Mouse (Mus musculus) liver, embryonic 14.5 days (tissue): ENCODE measurements around the gene Pde8b. TPM values are rescaled to one million over a fixed set of nuclear protein-coding genes. Genes with fewer than 3 reads are reported as not detected.

ENCODE experiments used
- ATAC-seq: fragments of 200-750 bp; cut with Nextera tagmentation; 2 replicates; pipeline ENCODE4 v1.8.0; 2017; ENCODE audit warnings: moderate number of reproducible peaks, mild to moderate bottlenecking, moderate library complexity; ENCODE audit not compliant: insufficient read depth
- DNase-seq, 3 experiments: peaks; one replicate each; pipeline ENCODE4 v3.0.0-alpha.2; 2012 to 2013; ENCODE audit warnings: low read depth in 3 of 3, low spot score in 3 of 3
- H3K27ac ChIP-seq: fragments of 300-500 bp; sonication (generic); 2 replicates; pipeline ENCODE4 v1.5.1; 2014; ENCODE audit warnings: moderate library complexity, mild to moderate bottlenecking, control low read depth, inconsistent platforms
- H3K27me3 ChIP-seq: fragments of 300-500 bp; sonication (generic); 2 replicates; pipeline ENCODE4 v1.6.1; 2014; ENCODE audit warnings: mild to moderate bottlenecking, low read length, moderate library complexity; ENCODE audit not compliant: control insufficient read depth, insufficient read depth
- H3K36me3 ChIP-seq: fragments of 300-500 bp; sonication (generic); replicated peaks from 2 replicates; pipeline ENCODE4 v1.6.1; 2014; ENCODE audit warnings: low read depth; ENCODE audit not compliant: control insufficient read depth, insufficient read depth
- H3K4me1 ChIP-seq, 2 experiments: fragments of 200-500 bp in 1 of 2; fragments of 300-500 bp in 1 of 2; sonication (generic) in 1 of 2; replicated peaks; 2 replicates each; pipeline ENCODE4 v1.6.1; 2012 to 2014; ENCODE audit warnings: antibody characterized with exemption in 1 of 2, inconsistent platforms in 1 of 2, low read length in 1 of 2; ENCODE audit not compliant: control insufficient read depth in 2 of 2, insufficient read depth in 2 of 2
- H3K4me2 ChIP-seq: fragments of 300-500 bp; sonication (generic); 2 replicates; pipeline ENCODE4 v1.6.1; 2014; ENCODE audit warnings: low read depth, mild to moderate bottlenecking, control low read depth, moderate library complexity
- H3K4me3 ChIP-seq, 2 experiments: fragments of 200-500 bp in 1 of 2; fragments of 300-500 bp in 1 of 2; sonication (generic) in 1 of 2; 2 replicates each; pipeline ENCODE4 v1.5.1; 2012 to 2014; ENCODE audit warnings: low read depth in 2 of 2, low read length in 2 of 2, mild to moderate bottlenecking in 2 of 2, control low read depth in 1 of 2, inconsistent platforms in 1 of 2, moderate library complexity in 1 of 2; ENCODE audit not compliant: insufficient read depth in 1 of 2
- H3K9ac ChIP-seq: fragments of 300-500 bp; sonication (generic); replicated peaks from 2 replicates; pipeline ENCODE4 v1.6.1; 2014; ENCODE audit warnings: mild to moderate bottlenecking, control low read depth, moderate library complexity
- H3K9me3 ChIP-seq: fragments of 300-500 bp; sonication (generic); 2 replicates; pipeline ENCODE4 v1.6.1; 2016; ENCODE audit warnings: low read length, mixed read lengths; ENCODE audit not compliant: control insufficient read depth
- CTCF ChIP-seq: IDR thresholded peaks from 2 replicates; pipeline ENCODE4 v1.5.1; 2016; ENCODE audit warnings: antibody characterized with exemption, low read depth, control low read depth
- EP300 ChIP-seq: IDR thresholded peaks from 2 replicates; pipeline ENCODE4 v1.6.1; 2016; ENCODE audit warnings: antibody characterized with exemption, low read depth
- WGBS: fragments of 180-500 bp; shearing (Covaris S2); extraction: QIAGEN DNeasy Blood & Tissue Kit; methylation state at CpG from one replicate; pipeline ENCODE4 v1.1.7; 2014; ENCODE audit not compliant: insufficient replicate concordance; 5-methylcytosine and 5-hydroxymethylcytosine counted together
- polyA plus RNA-seq, 2 experiments: library from polyadenylated mRNA; depleted of rRNA in 1 of 2; stranded (reverse) in 1 of 2; unstranded in 1 of 2; fragments of >200 nt; fragmentation: Nextera tagmentation in 1 of 2; extraction: Ambion mirVana in 1 of 2; gene quantifications; 2 replicates each; pipeline versions ENCODE4 v1.2.1 to v1.2.3; 2012 to 2014

Pde8b gene
- polyA plus RNA-seq, 2 experiments = 0.37 to 0.40 TPM

DNA sequence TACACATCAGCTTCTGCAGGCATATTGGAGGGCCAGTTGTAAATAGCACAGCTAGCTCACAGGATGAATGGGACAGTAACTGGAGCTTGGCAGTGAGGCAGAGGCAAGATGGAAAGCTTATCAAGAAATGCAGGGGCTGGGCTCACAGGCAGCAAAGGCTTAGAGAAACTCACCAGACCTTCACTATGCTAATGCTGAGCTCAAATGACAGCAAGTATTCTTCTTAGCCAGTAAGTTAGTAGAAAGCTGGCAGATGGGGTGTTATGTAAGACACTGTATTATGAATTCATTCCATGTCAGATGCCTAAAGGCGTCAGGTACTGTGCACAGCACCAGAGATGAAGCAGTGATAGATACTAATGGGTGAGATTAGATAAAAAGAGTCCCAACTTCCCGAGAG lies 215.4 kb downstream of the Pde8b start:
- ATAC-seq (no peak), DNase-seq (no peak)
- TF ChIP-seq EP300 = no peak
- TF ChIP-seq CTCF = no peak
- no peak overlapping the region for H3K27ac ChIP-seq
- H3K36me3 ChIP-seq = no peaks in the 10 kb centered on the region
- no peaks in the 10 kb centered on the region for H3K9me3 ChIP-seq
- H3K4me2 ChIP-seq = no peak overlapping the region
- no peak overlapping the region for H3K4me3 ChIP-seq
- no peaks in the 10 kb centered on the region for H3K4me1 ChIP-seq
- H3K27me3 ChIP-seq = no peaks in the 10 kb centered on the region
- WGBS = 38% methylated on average over 2 of the region's 2 CpGs
- no peak overlapping the region for H3K9ac ChIP-seq

GRCm38 (mm10) chr13:95034094-95034493 lies 216.0 kb downstream of the Pde8b start:
- WGBS = 46% methylated on average over 9 of the region's 9 CpGs
- H3K27me3 ChIP-seq = no peaks in the 10 kb centered on the region
- H3K4me3 ChIP-seq = no peak overlapping the region
- no peak overlapping the region for H3K9ac ChIP-seq
- no peaks in the 10 kb centered on the region for H3K36me3 ChIP-seq
- DNase-seq = no peak
- no peaks in the 10 kb centered on the region for H3K9me3 ChIP-seq
- no peak overlapping the region for H3K4me2 ChIP-seq
- TF ChIP-seq EP300 (no peak), CTCF (no peak)
- no peaks in the 10 kb centered on the region for H3K4me1 ChIP-seq
- ATAC-seq = no peak
- no peak overlapping the region for H3K27ac ChIP-seq

DNA sequence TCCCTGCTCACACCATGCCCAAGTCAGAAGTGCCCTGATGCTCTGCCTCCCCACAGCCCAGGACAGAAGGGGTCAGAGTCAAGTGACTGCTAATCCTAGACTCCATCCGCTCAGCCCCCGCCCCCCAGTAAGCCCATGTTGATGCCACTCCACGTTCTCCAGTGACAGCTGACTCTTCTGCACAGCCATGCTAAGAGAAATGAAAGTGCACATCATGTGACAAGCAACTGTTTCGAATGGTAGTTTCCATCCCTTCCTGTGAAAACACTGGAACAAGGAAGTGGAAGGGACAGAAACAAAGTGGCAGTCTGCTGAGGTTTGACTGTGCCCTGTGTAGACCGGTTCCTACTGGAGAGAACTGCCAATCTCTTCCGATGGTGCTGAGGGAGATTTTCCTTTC lies 217.2 kb downstream of the Pde8b start:
- TF ChIP-seq EP300 (no peak), CTCF (no peak)
- Histone ChIP-seq H3K9ac (no peak overlapping the region), H3K27ac (no peak overlapping the region), H3K4me3 (no peak overlapping the region), H3K27me3 (no peaks in the 10 kb centered on the region), H3K4me1 (no peaks in the 10 kb centered on the region), H3K4me2 (no peak overlapping the region), H3K9me3 (no peaks in the 10 kb centered on the region), H3K36me3 (no peaks in the 10 kb centered on the region)
- 57% methylated on average over 6 of the region's 6 CpGs for WGBS
- DNase-seq (no peak), ATAC-seq (no peak)

GRCm38 (mm10) chr13:95032127-95032831 lies 217.9 kb downstream of the Pde8b start:
- Histone ChIP-seq H3K4me2 (no peak overlapping the region), H3K9ac (no peak overlapping the region)
- DNase-seq = no peak

GRCm38 (mm10) chr13:95030828-95031227 lies 219.3 kb downstream of the Pde8b start:
- TF ChIP-seq CTCF (no peak), EP300 (no peak)
- no peak for ATAC-seq

More at GRCm38 (mm10) chr13:95032127-95032831, 217.9 kb downstream of the Pde8b start:
- H3K27ac ChIP-seq = no peak overlapping the region
- TF ChIP-seq EP300 (no peak), CTCF (no peak)
- H3K27me3 ChIP-seq = no peaks in the 10 kb centered on the region
- H3K36me3 ChIP-seq = no peaks in the 10 kb centered on the region
- no peaks in the 10 kb centered on the region for H3K9me3 ChIP-seq
- WGBS = 65% methylated on average over 17 of the region's 17 CpGs
- H3K4me1 ChIP-seq = no peaks in the 10 kb centered on the region
- no peak overlapping the region for H3K4me3 ChIP-seq
- no peak for ATAC-seq

More at GRCm38 (mm10) chr13:95030828-95031227, 219.3 kb downstream of the Pde8b start:
- 72% methylated on average over 6 of the region's 6 CpGs for WGBS
- no peak for DNase-seq
- Histone ChIP-seq H3K4me1 (no peaks in the 10 kb centered on the region), H3K36me3 (no peaks in the 10 kb centered on the region), H3K27me3 (no peaks in the 10 kb centered on the region), H3K4me3 (no peak overlapping the region), H3K27ac (no peak overlapping the region), H3K4me2 (no peak overlapping the region), H3K9ac (no peak overlapping the region), H3K9me3 (no peaks in the 10 kb centered on the region)
